Mouse (Mus musculus) G1E (cell line): ENCODE measurements at regions not wholly inside any gene's neighbourhood (a gene's known extent, or its start where the extent isn't known, plus 50 kb on each side); places are given as distances from the start of the nearest gene placed in this dataset.

Experiments used
- CTCF ChIP-seq: IDR thresholded peaks from 2 replicates; pipeline ENCODE4 v1.5.1; 2012; ENCODE audit warnings: low read depth, low read length, inconsistent platforms, mixed read lengths
- GATA1 ChIP-seq: IDR thresholded peaks from 2 replicates; pipeline ENCODE4 v1.6.1; 2012; ENCODE audit warnings: borderline replicate concordance, low read length, inconsistent platforms, mixed read lengths

- no peak for TF ChIP-seq CTCF
- TF ChIP-seq GATA1, result no peak
Observed at GRCm38 (mm10) chr17:45320074-45320473, 113.5 kb downstream of the Cdc5l start.
